7 mouse cellular contexts compared by ENCODE assay signal in genomic region chr10:80342749-80343424, GRCm38 (mm10). TPM values are rescaled to one million over a fixed set of nuclear protein-coding genes. Genes with fewer than 3 reads are reported as not detected.
A peak's percentile ranks its signal among the peaks of the same experiment; 100 is the strongest.
DNase-seq lines count a peak whose midpoint lies in the region; ATAC-seq and TF ChIP-seq lines count a peak whose summit lies in the region.

No protein-coding gene starts in this region.

- no peak for TF ChIP-seq EP300 in liver, embryonic 14.5 days (IDR thresholded peaks at IDR 0.05; ENCODE audit: low read depth)

- H3K4me2 ChIP-seq in embryonic facial prominence, embryonic 13.5 days: peak overlapping the region; percentile 62
- H3K4me2 ChIP-seq in hindbrain, embryonic 15.5 days: peak overlapping the region; percentile 56
- peak overlapping the region; percentile 90 for H3K4me2 ChIP-seq in liver, embryonic 14.5 days (ENCODE audit: low read depth)
- peak overlapping the region; percentile 59 for H3K4me2 ChIP-seq in myocyte (ENCODE audit: low read depth)

- peak; percentile 68 for ATAC-seq in embryonic facial prominence, embryonic 13.5 days (ENCODE audit: insufficient number of reproducible peaks, insufficient read depth, low FRiP score, low TSS enrichment, low read depth)
- peak; percentile 59 for ATAC-seq in hindbrain, embryonic 15.5 days (ENCODE audit: low FRiP score, low read depth)
- peak; percentile 12; the same call in 1 of the 2 replicates for ATAC-seq in liver, embryonic 14.5 days (ENCODE audit: insufficient read depth)

- no peaks in the 10 kb centered on the region for H3K9me3 ChIP-seq in embryonic facial prominence, embryonic 13.5 days
- no peaks in the 10 kb centered on the region for H3K9me3 ChIP-seq in hindbrain, embryonic 15.5 days
- no peaks in the 10 kb centered on the region for H3K9me3 ChIP-seq in liver, embryonic 14.5 days (ENCODE audit: control insufficient read depth, low read length)

- H3K4me3 ChIP-seq in embryonic facial prominence, embryonic 13.5 days: peak overlapping the region; percentile 43
- H3K4me3 ChIP-seq in hindbrain, embryonic 15.5 days: peak overlapping the region; percentile 32
- peak overlapping the region; percentile 42 to 49 for H3K4me3 ChIP-seq in liver, embryonic 14.5 days (ENCODE audit: insufficient read depth in 1 of 2, low read depth in 2 of 2, low read length in 2 of 2)
- H3K4me3 ChIP-seq in myocyte: no peak overlapping the region

- under 1% methylated on average over 32 of the region's 33 CpGs for WGBS in embryonic facial prominence, embryonic 13.5 days
- 0% methylated on average over 22 of the region's 33 CpGs for WGBS in hindbrain, embryonic 15.5 days
- WGBS in liver, embryonic 14.5 days (ENCODE audit: insufficient replicate concordance): under 1% methylated on average over 33 of the region's 33 CpGs

- H3K27ac ChIP-seq in embryonic facial prominence, embryonic 13.5 days: peak overlapping the region; percentile 55; the same call in 1 of the 2 replicates
- no peak overlapping the region for H3K27ac ChIP-seq in hindbrain, embryonic 15.5 days (replicated peaks)
- H3K27ac ChIP-seq in liver, embryonic 14.5 days: peak overlapping the region; percentile 99

- H3K4me1 ChIP-seq in embryonic facial prominence, embryonic 13.5 days: peaks cover 60% of the 10 kb centered on the region
- peaks cover 30% of the 10 kb centered on the region for H3K4me1 ChIP-seq in hindbrain, embryonic 15.5 days (replicated peaks)
- peaks cover 39 to 44% of the 10 kb centered on the region in 2 experiments for H3K4me1 ChIP-seq in liver, embryonic 14.5 days (replicated peaks; ENCODE audit: control insufficient read depth in 2 of 2, insufficient read depth in 2 of 2, low read length in 1 of 2)

- H3K27me3 ChIP-seq in embryonic facial prominence, embryonic 13.5 days: peaks cover 81% of the 10 kb centered on the region
- peaks cover 75% of the 10 kb centered on the region for H3K27me3 ChIP-seq in hindbrain, embryonic 15.5 days
- peaks cover 34% of the 10 kb centered on the region for H3K27me3 ChIP-seq in liver, embryonic 14.5 days (ENCODE audit: control insufficient read depth, insufficient read depth, low read length)
- H3K27me3 ChIP-seq in myocyte (ENCODE audit: control insufficient read depth, insufficient read depth, insufficient read length): no peaks in the 10 kb centered on the region

- TF ChIP-seq CTCF in liver, embryonic 14.5 days (IDR thresholded peaks at IDR 0.05; ENCODE audit: low read depth): no peak

- TF ChIP-seq POLR2A in myocyte (IDR thresholded peaks at IDR 0.05; ENCODE audit: insufficient read length, low read depth): peak; percentile 10

- peak; percentile 79 for DNase-seq in CD4-positive, CD25-positive, alpha-beta regulatory T cell, adult 2 months (ENCODE audit: low read depth, low spot score)
- DNase-seq in Muller cell, postnatal 12 days (ENCODE audit: inconsistent ontology term): peak; percentile 91
- DNase-seq in liver, embryonic 14.5 days (ENCODE audit: low read depth in 3 of 3, low spot score in 3 of 3): peak; percentile 59 to 73 (median 64)
- DNase-seq in ovary, postnatal 36 days (ENCODE audit: low spot score): no peak

- 0 out of 2 replicates have a peak overlapping the region, but pooled peaks have one; percentile 46 for H3K9ac ChIP-seq in embryonic facial prominence, embryonic 13.5 days
- H3K9ac ChIP-seq in hindbrain, embryonic 15.5 days: no peak overlapping the region
- peak overlapping the region; percentile 54 for H3K9ac ChIP-seq in liver, embryonic 14.5 days (replicated peaks)

- no peaks in the 10 kb centered on the region for H3K36me3 ChIP-seq in embryonic facial prominence, embryonic 13.5 days
- H3K36me3 ChIP-seq in hindbrain, embryonic 15.5 days: no peaks in the 10 kb centered on the region
- H3K36me3 ChIP-seq in liver, embryonic 14.5 days (replicated peaks; ENCODE audit: control insufficient read depth, insufficient read depth, low read depth): no peaks in the 10 kb centered on the region
- no peaks in the 10 kb centered on the region for H3K36me3 ChIP-seq in myocyte (ENCODE audit: control insufficient read depth, insufficient read depth)

- no peaks in the 10 kb centered on the region for H3K79me2 ChIP-seq in myocyte (ENCODE audit: control insufficient read depth, insufficient read depth)

- no peak overlapping the region for H3ac ChIP-seq in myocyte (ENCODE audit: control insufficient read depth, insufficient read length)

TF ChIP-seq in myocyte, 11 proteins besides CTCF, POLR2A, EP300 and RAD21:
- TF ChIP-seq CEBPB (IDR thresholded peaks at IDR 0.05; ENCODE audit: insufficient read depth, poor library complexity, severe bottlenecking) (no peak), MYOD1 (IDR thresholded peaks at IDR 0.05; ENCODE audit: control insufficient read depth in 1 of 3, insufficient read length in 2 of 3, low read depth in 2 of 3) (peak in 1 of 3 experiments; percentile 5), POLR2AphosphoS2 (IDR thresholded peaks at IDR 0.05; ENCODE audit: insufficient read length, low read depth) (peak; percentile 12)

RNA-seq across cellular contexts. Expression of gene Adamtsl5, which starts 5.3 kb away (rescaled TPM):
- polyA plus RNA-seq in embryonic facial prominence, embryonic 13.5 days (2015; fragmentation: Nextera tagmentation; extraction: Ambion mirVana): 3.2 and 4.3 TPM in 2 replicates
- polyA plus RNA-seq in hindbrain, embryonic 15.5 days (2015; fragmentation: Nextera tagmentation; extraction: Ambion mirVana): 0.76 and 1.2 TPM in 2 replicates
- 1.9 and 2.1 TPM in 2 replicates for polyA plus RNA-seq in liver, embryonic 14.5 days (2012; rRNA removed)
- 1.3 TPM in 2 replicates for polyA plus RNA-seq in liver, embryonic 14.5 days (2014; fragmentation: Nextera tagmentation; extraction: Ambion mirVana)
- polyA plus RNA-seq in myocyte (2012; fragmentation: generic; extraction: Trizol): 57.8 TPM

RNA-seq across cellular contexts. Expression of gene Reep6, which starts 13.1 kb away (rescaled TPM):
- polyA plus RNA-seq in embryonic facial prominence, embryonic 13.5 days (2015; fragmentation: Nextera tagmentation; extraction: Ambion mirVana): 6.0 and 6.3 TPM in 2 replicates
- polyA plus RNA-seq in hindbrain, embryonic 15.5 days (2015; fragmentation: Nextera tagmentation; extraction: Ambion mirVana): 5.7 and 7.1 TPM in 2 replicates
- polyA plus RNA-seq in liver, embryonic 14.5 days (2012; rRNA removed): 23.6 and 29.2 TPM in 2 replicates
- 55.3 and 59.5 TPM in 2 replicates for polyA plus RNA-seq in liver, embryonic 14.5 days (2014; fragmentation: Nextera tagmentation; extraction: Ambion mirVana)
- polyA plus RNA-seq in myocyte (2012; fragmentation: generic; extraction: Trizol): 25.7 TPM

RNA-seq across cellular contexts. Expression of gene Plk5, which starts 13.4 kb away (rescaled TPM):
- polyA plus RNA-seq in embryonic facial prominence, embryonic 13.5 days (2015; fragmentation: Nextera tagmentation; extraction: Ambion mirVana): 1.8 and 2.6 TPM in 2 replicates
- polyA plus RNA-seq in hindbrain, embryonic 15.5 days (2015; fragmentation: Nextera tagmentation; extraction: Ambion mirVana): 6.1 and 6.4 TPM in 2 replicates
- polyA plus RNA-seq in liver, embryonic 14.5 days (2012; rRNA removed): 0.08 and 0.10 TPM in 2 replicates
- 0.09 TPM in 1 of 2 replicates, not detected in the other for polyA plus RNA-seq in liver, embryonic 14.5 days (2014; fragmentation: Nextera tagmentation; extraction: Ambion mirVana)
- polyA plus RNA-seq in myocyte (2012; fragmentation: generic; extraction: Trizol): 0.05 TPM

RNA-seq across cellular contexts. Expression of gene Pcsk4, which starts 13.6 kb away (rescaled TPM):
- 4.4 and 4.9 TPM in 2 replicates for polyA plus RNA-seq in embryonic facial prominence, embryonic 13.5 days (2015; fragmentation: Nextera tagmentation; extraction: Ambion mirVana)
- 6.1 and 6.7 TPM in 2 replicates for polyA plus RNA-seq in hindbrain, embryonic 15.5 days (2015; fragmentation: Nextera tagmentation; extraction: Ambion mirVana)
- 6.6 and 7.2 TPM in 2 replicates for polyA plus RNA-seq in liver, embryonic 14.5 days (2012; rRNA removed)
- polyA plus RNA-seq in liver, embryonic 14.5 days (2014; fragmentation: Nextera tagmentation; extraction: Ambion mirVana): 3.1 and 3.2 TPM in 2 replicates
- polyA plus RNA-seq in myocyte (2012; fragmentation: generic; extraction: Trizol): 2.1 TPM

RNA-seq across cellular contexts. Expression of gene 2310011J03Rik, which starts 22.6 kb away (rescaled TPM):
- 49.3 and 57.9 TPM in 2 replicates for polyA plus RNA-seq in embryonic facial prominence, embryonic 13.5 days (2015; fragmentation: Nextera tagmentation; extraction: Ambion mirVana)
- polyA plus RNA-seq in hindbrain, embryonic 15.5 days (2015; fragmentation: Nextera tagmentation; extraction: Ambion mirVana): 29.8 and 30.1 TPM in 2 replicates
- polyA plus RNA-seq in liver, embryonic 14.5 days (2012; rRNA removed): 24.3 and 24.7 TPM in 2 replicates
- polyA plus RNA-seq in liver, embryonic 14.5 days (2014; fragmentation: Nextera tagmentation; extraction: Ambion mirVana): 29.4 and 29.5 TPM in 2 replicates
- 44.0 TPM for polyA plus RNA-seq in myocyte (2012; fragmentation: generic; extraction: Trizol)

Comparison
In these comparisons a context has a peak if more than half of its experiments do, and no peak if none do; other contexts are left out.
1. ATAC-seq: peak in every context shown above with its lines; median percentile 68 in embryonic facial prominence, embryonic 13.5 days; 59 in hindbrain, embryonic 15.5 days; 12 in liver, embryonic 14.5 days.
2. RNA of gene Adamtsl5, which starts 5.3 kb away (polyA plus RNA-seq): 57.8 TPM in myocyte (single experiment); 3.2 to 4.3 TPM in embryonic facial prominence, embryonic 13.5 days, 1.3 to 2.1 TPM in liver, embryonic 14.5 days and 0.76 to 1.2 TPM in hindbrain, embryonic 15.5 days; every median in the first group is over 10 times any median in the second.
3. Peak in every context shown above with its lines, with median percentiles within 50 percentile points of each other: H3K4me2 ChIP-seq.